Mouse (Mus musculus): Measurements from ENCODE around the gene Llgl2.

The Llgl2 gene

GRCm38 (mm10) chr11:115872437-115872836, 48.6 kb downstream of the Llgl2 start:
- CTCF ChIA-PET: interaction anchor here (0.5 to 4.0 kb wide), 9 partner anchors 8 to 322 kb away, joined by 3 to 18 read pairs (median 5); no protein-coding TSS in a partner anchor
- POLR2A ChIA-PET: interaction anchor here in 3 of 4 experiments (0.6 to 2.5 kb wide), 14 partner anchors 11 to 336 kb away, joined by 3 to 12 read pairs (median 4); partner anchors contain the start of genes Galk1 (in 1 of the 3), Myo15b (in 1 of the 3) and Sumo2 (in 1 of the 3)

GRCm38 (mm10) chr11:115875935-115876334, 52.1 kb downstream of the Llgl2 start:
- ChIA-PET CTCF (interaction anchor here (0.5 to 3.0 kb wide), 12 partner anchors 10 to 967 kb away, joined by 3 to 10 read pairs (median 4); partner anchors contain the start of gene Myo15b (in 1 of the 4)), POLR2A (interaction anchor here (0.6 to 2.3 kb wide), 6 partner anchors 9 to 588 kb away, joined by 3 to 9 read pairs (median 5); partner anchors contain the start of gene Myo15b (in 1 of the 4))

- POLR2A ChIA-PET: interaction anchor here in 3 of 4 experiments (0.5 to 2.3 kb wide), 5 partner anchors 9 to 154 kb away, joined by 3 to 9 read pairs (median 4); partner anchors contain the start of gene Myo15b (in 1 of the 3)
- CTCF ChIA-PET: interaction anchor here (0.5 to 3.0 kb wide), 13 partner anchors 9 to 968 kb away, joined by 3 to 10 read pairs (median 4); partner anchors contain the start of gene Myo15b (in 1 of the 4)
Observed at GRCm38 (mm10) chr11:115876438-115876837, 52.6 kb downstream of the Llgl2 start.

DNA sequence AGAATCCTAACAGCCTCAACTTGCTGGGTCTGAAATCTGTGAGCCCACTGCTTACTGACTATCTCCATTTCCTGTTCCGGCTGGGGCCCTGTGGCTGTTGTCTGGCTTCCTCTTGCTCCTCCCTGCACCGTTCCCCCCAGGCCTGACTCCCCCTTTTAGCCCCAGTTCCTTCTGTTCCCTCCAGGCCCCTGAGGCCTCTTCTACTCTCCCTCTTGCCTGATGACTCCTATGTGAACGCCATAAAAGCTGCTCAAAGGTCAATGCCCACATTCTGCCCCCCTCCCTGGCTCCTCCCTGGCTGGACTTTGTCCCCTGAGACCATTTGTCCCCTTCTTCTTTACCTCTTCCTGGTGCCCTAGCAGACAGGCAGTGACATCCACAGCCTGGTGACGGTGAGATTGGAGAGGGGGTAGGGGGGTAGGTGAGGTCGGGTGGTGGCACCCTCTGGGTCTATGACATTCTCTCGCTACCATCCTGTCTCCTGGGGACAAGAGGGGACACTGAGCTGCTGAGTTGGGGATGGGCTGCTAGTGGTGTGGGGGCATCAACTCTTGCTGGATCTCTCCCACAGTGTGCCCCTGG, 53.4 kb downstream of the Llgl2 start:
- CTCF ChIA-PET: interaction anchor here (0.6 to 3.0 kb wide), 13 partner anchors 8 to 155 kb away, joined by 3 to 10 read pairs (median 4); partner anchors contain the start of gene Myo15b (in 1 of the 4)
- POLR2A ChIA-PET: interaction anchor here in 2 of 4 experiments (0.5 to 2.3 kb wide), 4 partner anchors 8 to 155 kb away, joined by 3 to 9 read pairs (median 4); partner anchors contain the start of gene Myo15b (in 1 of the 2)

- ChIA-PET CTCF (interaction anchor here in 2 of 4 experiments (0.8 to 3.0 kb wide), 3 partner anchors 15 to 156 kb away, joined by 3 to 10 read pairs (median 3); no protein-coding TSS in a partner anchor), POLR2A (no interaction called here)
Observed at GRCm38 (mm10) chr11:115878071-115878470, 54.2 kb downstream of the Llgl2 start.

GRCm38 (mm10) chr11:115881002-115881401, 57.2 kb downstream of the Llgl2 start:
- POLR2A ChIA-PET: interaction anchor here in 2 of 4 experiments (0.9 to 2.7 kb wide), 10 partner anchors 11 to 268 kb away, joined by 3 to 9 read pairs (median 3); partner anchors contain the start of gene Mif4gd (in 1 of the 2)
- CTCF ChIA-PET: interaction anchor here (0.5 to 5.2 kb wide), 48 partner anchors 8 to 1006 kb away, joined by 3 to 22 read pairs (median 4); partner anchors contain the start of genes Smim5 (in 2 of the 4), Caskin2 (in 1 of the 4), Galk1 (in 1 of the 4) and Grb2 (in 1 of the 4)

- POLR2A ChIA-PET: interaction anchor here in 2 of 4 experiments (0.6 to 4.3 kb wide), 26 partner anchors 9 to 408 kb away, joined by 3 to 23 read pairs (median 4); partner anchors contain the start of genes Galk1 (in 2 of the 2), Smim5 (in 2 of the 2), Armc7 (in 1 of the 2) and Jpt1 (in 1 of the 2)
Observed at GRCm38 (mm10) chr11:115883251-115883650, 59.4 kb downstream of the Llgl2 start.

GRCm38 (mm10) chr11:115884361-115884760, 60.5 kb downstream of the Llgl2 start:
- POLR2A ChIA-PET: interaction anchor here in 3 of 4 experiments (0.6 to 4.3 kb wide), 40 partner anchors 9 to 607 kb away, joined by 3 to 23 read pairs (median 4); partner anchors contain the start of genes Galk1 (in 2 of the 3), Smim5 (in 2 of the 3), Armc7 (in 1 of the 3) and Fdxr (in 1 of the 3)
- CTCF ChIA-PET: interaction anchor here (0.6 to 7.4 kb wide), 19 partner anchors 10 to 304 kb away, joined by 3 to 55 read pairs (median 3); partner anchors contain the start of genes Myo15b (in 1 of the 4), Slc25a19 (in 1 of the 4) and Smim5 (in 1 of the 4)

More at GRCm38 (mm10) chr11:115883251-115883650, 59.4 kb downstream of the Llgl2 start:
- CTCF ChIA-PET: interaction anchor here (0.6 to 7.4 kb wide), 18 partner anchors 9 to 364 kb away, joined by 3 to 55 read pairs (median 4); partner anchors contain the start of genes Myo15b (in 1 of the 4) and Smim5 (in 1 of the 4)

DNA sequence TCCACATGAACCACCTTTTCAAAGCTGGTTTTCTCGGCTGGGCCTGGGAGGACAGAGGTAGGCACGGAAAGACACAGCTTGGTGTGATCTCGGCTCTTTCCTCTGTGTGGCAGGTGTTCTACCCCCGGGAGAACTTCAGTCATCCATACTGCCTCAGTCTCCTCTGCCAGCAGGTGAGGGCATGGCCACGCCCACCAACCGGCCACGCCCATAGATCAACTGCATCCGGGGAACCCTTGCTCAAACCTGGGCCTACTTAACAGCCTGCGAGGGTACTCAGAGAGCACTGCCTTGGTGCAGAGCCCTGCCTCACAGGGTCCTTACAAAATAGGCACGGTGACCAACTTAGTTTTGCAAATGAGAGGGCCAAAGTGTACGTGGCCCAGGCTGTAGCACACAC, 61.4 kb downstream of the Llgl2 start:
- POLR2A ChIA-PET: interaction anchor here in 3 of 4 experiments (0.6 to 4.3 kb wide), 23 partner anchors 8 to 139 kb away, joined by 3 to 23 read pairs (median 4); partner anchors contain the start of genes Smim5 (in 2 of the 3), Recql5 (in 1 of the 3) and Sap30bp (in 1 of the 3)
- CTCF ChIA-PET: interaction anchor here (0.9 to 7.4 kb wide), 11 partner anchors 8 to 162 kb away, joined by 3 to 55 read pairs (median 3); partner anchors contain the start of gene Smim5 (in 2 of the 4)

- CTCF ChIA-PET: interaction anchor here (0.6 to 7.4 kb wide), 13 partner anchors 8 to 764 kb away, joined by 3 to 55 read pairs (median 4); partner anchors contain the start of gene Smim5 (in 3 of the 4)
- POLR2A ChIA-PET: interaction anchor here (0.5 to 3.5 kb wide), 20 partner anchors 9 to 1748 kb away, joined by 3 to 14 read pairs (median 4); partner anchors contain the start of gene Smim5 (in 1 of the 4)
Observed at GRCm38 (mm10) chr11:115886446-115886845, 62.6 kb downstream of the Llgl2 start.

- CTCF ChIA-PET: interaction anchor here in 3 of 4 experiments (0.6 to 7.4 kb wide), 6 partner anchors 10 to 166 kb away, joined by 3 to 55 read pairs (median 8); partner anchors contain the start of gene Smim5 (in 2 of the 3)
- POLR2A ChIA-PET: interaction anchor here in 3 of 4 experiments (0.5 to 3.5 kb wide), 12 partner anchors 8 to 383 kb away, joined by 3 to 14 read pairs (median 4); partner anchors contain the start of gene Smim5 (in 2 of the 3)
Observed at GRCm38 (mm10) chr11:115888020-115888419, 64.2 kb downstream of the Llgl2 start.

GRCm38 (mm10) chr11:115889159-115889558, 65.3 kb downstream of the Llgl2 start:
- ChIA-PET CTCF (interaction anchor here in 3 of 4 experiments (0.6 to 7.4 kb wide), 6 partner anchors 8 to 47 kb away, joined by 3 to 55 read pairs (median 6); partner anchors contain the start of gene Smim5 (in 1 of the 3)), POLR2A (interaction anchor here in 2 of 4 experiments (1.0 to 2.1 kb wide), 5 partner anchors 10 to 56 kb away, joined by 3 to 8 read pairs (median 5); partner anchors contain the start of gene Smim5 (in 2 of the 2))

DNA sequence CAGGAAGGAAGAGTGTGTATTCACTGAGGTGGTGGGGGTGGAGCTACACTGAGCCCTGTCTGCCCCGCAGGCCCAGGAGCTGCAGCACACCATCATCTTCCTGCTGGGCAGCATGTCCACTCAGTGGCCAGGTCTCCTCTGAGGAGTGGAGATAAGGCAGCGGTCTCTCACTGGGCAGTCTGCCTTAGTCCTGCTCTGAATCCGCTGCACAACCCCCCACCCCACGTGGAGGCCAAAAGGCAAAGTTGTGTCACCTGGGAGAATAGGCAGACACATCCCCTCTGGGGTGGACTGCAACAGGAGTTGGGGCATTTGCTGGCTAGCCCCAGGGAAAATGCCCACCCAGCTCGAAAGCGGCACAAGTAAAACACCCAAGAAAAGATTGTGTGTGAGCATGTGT, 68.4 kb downstream of the Llgl2 start:
- CTCF ChIA-PET: interaction anchor here in 2 of 4 experiments (1.0 to 1.7 kb wide), 8 partner anchors 8 to 126 kb away, joined by 3 to 9 read pairs (median 4); partner anchors contain the start of gene Smim5 (in 1 of the 2)
- POLR2A ChIA-PET: interaction anchor here in 3 of 4 experiments (0.8 to 2.5 kb wide), 10 partner anchors 8 to 254 kb away, joined by 3 to 10 read pairs (median 4); partner anchors contain the start of gene Smim5 (in 1 of the 3)

GRCm38 (mm10) chr11:115893071-115893470, 69.2 kb downstream of the Llgl2 start:
- ChIA-PET CTCF (interaction anchor here in 2 of 4 experiments (1.2 to 1.3 kb wide), 2 partner anchors 9 to 33 kb away, joined by 4 read pairs; no protein-coding TSS in a partner anchor), POLR2A (interaction anchor here in 1 of 4 experiments (0.8 to 2.5 kb wide), 5 partner anchors 8 to 132 kb away, joined by 3 to 9 read pairs (median 3); no protein-coding TSS in a partner anchor)

GRCm38 (mm10) chr11:115894755-115895520, 71.1 kb downstream of the Llgl2 start:
- CTCF ChIA-PET: interaction anchor here (0.5 to 2.2 kb wide), 25 partner anchors 8 to 358 kb away, joined by 3 to 8 read pairs (median 3); partner anchors contain the start of genes Galk1 (in 2 of the 4), Mif4gd (in 1 of the 4), Recql5 (in 1 of the 4) and Sap30bp (in 1 of the 4)

GRCm38 (mm10) chr11:115898446-115898845, 74.6 kb downstream of the Llgl2 start:
- POLR2A ChIA-PET: interaction anchor here in 3 of 4 experiments (0.6 to 3.1 kb wide), 14 partner anchors 10 to 126 kb away, joined by 3 to 37 read pairs (median 5); partner anchors contain the start of genes Galk1 (in 2 of the 3), Itgb4 (in 1 of the 3), Recql5 (in 1 of the 3) and Sap30bp (in 1 of the 3)
- CTCF ChIA-PET: interaction anchor here (0.6 to 4.6 kb wide), 56 partner anchors 10 to 1015 kb away, joined by 3 to 55 read pairs (median 4); partner anchors contain the start of genes Smim6 (in 4 of the 4), Recql5 (in 2 of the 4), Sap30bp (in 2 of the 4) and Caskin2 (in 1 of the 4)

More at GRCm38 (mm10) chr11:115894755-115895520, 71.1 kb downstream of the Llgl2 start:
- POLR2A ChIA-PET: interaction anchor here in 3 of 4 experiments (0.6 to 1.8 kb wide), 13 partner anchors 8 to 280 kb away, joined by 3 to 11 read pairs (median 3); partner anchors contain the start of genes Recql5 (in 1 of the 3), Sap30bp (in 1 of the 3) and Smim6 (in 1 of the 3)
